Mouse (Mus musculus) testis, adult 2 months (tissue): ENCODE results near the gene Col17a1.

Experiments used
- CTCF ChIP-seq: fragments of 200-500 bp; IDR thresholded peaks from 2 replicates; pipeline ENCODE4 v1.5.1; 2012; ENCODE audit warnings: low read depth, mild to moderate bottlenecking, inconsistent platforms, low read length, moderate library complexity; ENCODE audit not compliant: control insufficient read depth, insufficient read depth, insufficient replicate concordance
- POLR2A ChIP-seq: fragments of 200-500 bp; IDR thresholded peaks from 2 replicates; pipeline ENCODE4 v1.6.1; 2012; ENCODE audit warnings: low read depth, mild to moderate bottlenecking, inconsistent platforms, low read length, moderate library complexity; ENCODE audit not compliant: control insufficient read depth

DNA sequence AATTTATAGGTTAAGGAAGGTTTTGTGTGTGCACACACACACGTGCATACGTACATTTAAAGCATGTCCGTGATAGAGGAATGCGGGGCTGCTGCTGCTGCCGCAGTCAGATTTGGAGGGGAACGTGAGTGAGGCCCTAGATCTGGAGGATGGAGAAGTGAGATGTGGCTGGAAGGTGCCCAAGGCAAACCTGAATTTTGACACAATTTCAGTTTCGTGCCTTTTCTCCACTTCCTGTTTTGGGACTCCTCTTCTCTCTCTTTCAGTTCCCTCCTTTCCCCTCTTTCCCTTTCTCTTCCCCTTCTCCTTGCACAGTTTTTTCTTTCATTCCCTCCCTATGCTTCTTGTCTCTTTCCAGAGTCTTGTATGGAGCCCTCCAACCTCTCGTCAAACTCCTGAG, 70.4 kb downstream of the Col17a1 start:
- no peak for TF ChIP-seq CTCF
- no peak for TF ChIP-seq POLR2A
